Mouse (Mus musculus) embryonic facial prominence, embryonic 10.5 days (tissue): Measurements from ENCODE around the gene Ifi207. TPM values are rescaled to one million over a fixed set of nuclear protein-coding genes. Genes with fewer than 3 reads are reported as not detected.
"Not testable (repeated sequence)": the region's sequence is repeated elsewhere in the genome, so short reads cannot be mapped to it uniquely, and the experiment has no call there.

Experiments used
- DNase-seq: peaks from one replicate; pipeline ENCODE4 v3.0.0-alpha.2; 2017; ENCODE audit warnings: low spot score
- H3K27ac ChIP-seq: fragments of 300-500 bp; sonication (generic); replicated peaks from 2 replicates; pipeline ENCODE4 v1.5.1; 2016; ENCODE audit warnings: mild to moderate bottlenecking
- H3K27me3 ChIP-seq: fragments of 300-500 bp; sonication (generic); replicated peaks from 2 replicates; pipeline ENCODE4 v1.6.1; 2016; ENCODE audit warnings: low read depth, mild to moderate bottlenecking; ENCODE audit not compliant: poor library complexity, severe bottlenecking
- H3K36me3 ChIP-seq: fragments of 300-500 bp; sonication (generic); replicated peaks from 2 replicates; pipeline ENCODE4 v1.6.1; 2016; ENCODE audit warnings: mild to moderate bottlenecking, moderate library complexity
- H3K4me1 ChIP-seq: fragments of 300-500 bp; sonication (generic); 2 replicates; pipeline ENCODE4 v1.6.1; 2016
- H3K4me3 ChIP-seq: fragments of 300-500 bp; sonication (generic); 2 replicates; pipeline ENCODE4 v1.5.1; 2016; ENCODE audit warnings: mild to moderate bottlenecking, moderate library complexity
- H3K9me3 ChIP-seq: fragments of 300-500 bp; sonication (generic); 2 replicates; pipeline ENCODE4 v1.6.1; 2016; ENCODE audit warnings: mild to moderate bottlenecking
- WGBS: fragments of 180-500 bp; shearing (Covaris S2); methylation state at CpG from one replicate; pipeline ENCODE4 v1.1.7; 2016; 5-methylcytosine and 5-hydroxymethylcytosine counted together
- polyA plus RNA-seq: library from polyadenylated mRNA; unstranded; fragments of >200 nt; fragmentation: Nextera tagmentation; extraction: Ambion mirVana; gene quantifications from 2 replicates; pipeline ENCODE4 v1.2.1, GENCODE M21; 2016

The Ifi207 gene
- 0.06 and 0.21 TPM in 2 replicates for polyA plus RNA-seq

GRCm38 (mm10) chr1:173741656-173742055 lies at the start of gene Ifi207:
TSS of gene Ifi207 (minus strand) at chr1:173741747.
- DNase-seq, result no peak
- Histone ChIP-seq H3K27me3 (no peaks in the 10 kb centered on the region), H3K4me1 (no peaks in the 10 kb centered on the region), H3K4me3 (no peak within 1 kb of the TSS), H3K36me3 (no peaks in the 10 kb centered on the region), H3K9me3 (no peaks in the 10 kb centered on the region), H3K27ac (no peak within 1 kb of the TSS)
- 77% methylated on average over 4 of the region's 4 CpGs for WGBS

DNA sequence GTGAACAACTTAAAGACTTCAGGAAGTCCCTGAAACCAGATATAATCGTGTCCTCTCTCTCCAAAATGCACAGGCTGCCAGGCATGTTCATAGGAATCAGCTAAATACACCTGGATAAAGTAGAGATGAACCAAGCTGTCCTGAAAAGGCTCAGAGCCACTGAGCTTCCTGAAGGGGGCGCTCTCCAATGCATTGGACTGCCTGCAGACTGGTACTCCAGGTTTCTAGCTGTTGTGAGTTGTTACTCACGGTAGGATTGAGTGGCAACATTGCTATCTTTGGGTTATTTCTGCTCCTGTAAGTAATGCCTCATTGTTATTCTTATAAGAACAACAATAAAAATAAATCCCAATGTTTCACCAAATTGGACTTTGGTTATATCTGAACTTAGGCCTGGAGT lies 31.9 kb upstream of the Ifi207 start:
- WGBS, result 58% methylated on average over 3 of the region's 3 CpGs

DNA sequence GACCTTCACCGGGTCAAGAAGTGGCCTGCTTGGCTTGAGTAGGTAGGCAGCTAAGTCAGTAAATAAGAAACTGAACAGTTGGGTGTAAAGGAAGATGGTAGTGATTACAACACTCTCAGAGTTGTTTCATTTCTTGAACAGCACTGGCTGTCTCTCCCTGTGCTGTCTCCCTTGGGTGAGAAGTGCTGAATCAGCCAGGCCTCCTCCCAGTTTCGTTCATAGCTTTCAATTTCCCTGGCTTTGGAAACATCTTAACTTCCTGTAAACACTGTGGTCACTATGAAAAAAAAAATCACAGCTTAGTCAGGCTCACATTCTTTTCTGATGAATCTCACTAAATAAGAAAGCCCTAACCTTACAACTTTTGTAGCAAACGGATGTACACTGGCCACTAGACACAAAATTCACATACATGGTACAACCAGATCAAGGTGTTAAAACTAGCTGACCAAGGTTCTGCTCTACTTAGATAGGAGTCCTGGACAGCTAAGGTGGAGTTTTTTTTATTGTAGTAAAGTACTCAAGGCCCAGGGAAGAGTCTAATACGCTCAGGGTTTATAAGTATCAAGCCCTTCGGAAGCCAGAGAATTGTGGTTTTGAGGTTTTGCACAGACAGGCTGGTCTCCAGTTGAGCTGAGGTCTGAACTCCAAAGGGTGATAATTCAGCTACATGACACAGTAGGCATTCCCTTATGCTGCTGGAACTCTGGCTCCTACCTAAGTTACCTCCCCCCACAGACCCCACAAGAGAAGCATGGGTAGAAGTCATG lies 25.5 kb upstream of the Ifi207 start, which contains the start of gene Ifi204:
Ifi204 (minus strand) TSS at position 96 of the 770 bp plus-strand sequence.
- H3K4me3 ChIP-seq, H3K27me3 ChIP-seq, H3K27ac ChIP-seq, DNase-seq, H3K36me3 ChIP-seq, H3K9me3 ChIP-seq, H3K4me1 ChIP-seq: not testable (repeated sequence)
- 87% methylated on average over 5 of the region's 5 CpGs for WGBS

More for the DNA sequence above, 31.9 kb upstream of the Ifi207 start:
- H3K27me3 ChIP-seq, H3K4me1 ChIP-seq, H3K36me3 ChIP-seq, H3K27ac ChIP-seq, H3K9me3 ChIP-seq, H3K4me3 ChIP-seq, DNase-seq: not testable (repeated sequence)

GRCm38 (mm10) chr1:173760032-173760431 lies 18.5 kb upstream of the Ifi207 start:
- not testable (repeated sequence) for H3K9me3 ChIP-seq, DNase-seq, H3K4me1 ChIP-seq, H3K27ac ChIP-seq, H3K27me3 ChIP-seq, H3K4me3 ChIP-seq, H3K36me3 ChIP-seq
- 90% methylated on average over 5 of the region's 5 CpGs for WGBS

DNA sequence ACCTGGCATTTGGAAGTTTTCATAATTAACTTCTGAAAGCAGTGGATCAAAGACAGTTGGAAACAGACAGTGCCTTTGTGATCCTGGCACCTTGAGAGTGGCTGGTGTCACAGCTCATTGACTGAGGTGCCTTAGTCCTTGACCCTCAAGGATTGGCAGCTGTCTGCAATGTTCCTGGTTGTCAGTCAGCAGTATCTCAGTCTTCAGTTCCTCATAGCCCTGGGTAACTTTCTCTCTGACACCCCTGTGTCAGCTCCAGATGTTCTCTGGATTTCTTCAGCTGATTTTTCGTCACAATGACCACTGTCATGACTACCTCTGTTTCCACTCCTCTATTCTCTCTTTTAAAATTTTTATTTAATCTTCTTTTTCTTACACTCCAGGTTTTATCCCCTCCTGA lies 715 bp upstream of the Ifi207 start:
- H3K27me3 ChIP-seq, result no peaks in the 10 kb centered on the region
- no peaks in the 10 kb centered on the region for H3K9me3 ChIP-seq
- H3K4me1 ChIP-seq, result no peaks in the 10 kb centered on the region
- H3K4me3 ChIP-seq, result no peak overlapping the region
- 71% methylated on average over 1 of the region's 1 CpGs for WGBS
- H3K36me3 ChIP-seq, result no peaks in the 10 kb centered on the region
- DNase-seq, result no peak
- H3K27ac ChIP-seq, result no peak overlapping the region

DNA sequence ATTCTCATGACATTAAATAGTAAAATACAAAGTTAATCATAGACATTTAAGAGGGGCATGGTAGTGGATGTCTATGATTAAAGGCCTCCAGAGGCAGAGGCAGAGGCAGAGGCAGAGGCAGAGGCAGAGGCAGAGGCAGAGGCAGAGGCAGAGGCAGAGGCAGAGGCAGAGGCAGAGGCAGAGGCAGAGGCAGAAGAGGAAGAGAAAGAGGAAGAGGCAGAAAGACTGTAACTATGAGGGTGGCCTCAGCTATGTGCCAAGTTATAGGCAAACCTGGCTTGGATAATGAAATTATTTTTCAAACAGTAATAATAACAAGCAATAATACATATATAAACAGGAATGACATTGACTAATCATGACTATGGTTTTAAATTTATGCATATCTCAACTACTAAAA lies 1.0 kb downstream of the Ifi207 start:
- no peaks in the 10 kb centered on the region for H3K36me3 ChIP-seq
- no peak overlapping the region for H3K4me3 ChIP-seq
- H3K9me3 ChIP-seq, result no peaks in the 10 kb centered on the region
- H3K27me3 ChIP-seq, result no peaks in the 10 kb centered on the region
- no peak for DNase-seq
- H3K27ac ChIP-seq, result no peak overlapping the region
- H3K4me1 ChIP-seq, result no peaks in the 10 kb centered on the region

GRCm38 (mm10) chr1:173736986-173737385 lies 4.6 kb downstream of the Ifi207 start:
- Histone ChIP-seq H3K27me3 (no peaks in the 10 kb centered on the region), H3K27ac (no peak overlapping the region), H3K4me3 (no peak overlapping the region), H3K4me1 (no peaks in the 10 kb centered on the region), H3K36me3 (no peaks in the 10 kb centered on the region), H3K9me3 (no peaks in the 10 kb centered on the region)
- no peak for DNase-seq
- 68% methylated on average over 2 of the region's 2 CpGs for WGBS

DNA sequence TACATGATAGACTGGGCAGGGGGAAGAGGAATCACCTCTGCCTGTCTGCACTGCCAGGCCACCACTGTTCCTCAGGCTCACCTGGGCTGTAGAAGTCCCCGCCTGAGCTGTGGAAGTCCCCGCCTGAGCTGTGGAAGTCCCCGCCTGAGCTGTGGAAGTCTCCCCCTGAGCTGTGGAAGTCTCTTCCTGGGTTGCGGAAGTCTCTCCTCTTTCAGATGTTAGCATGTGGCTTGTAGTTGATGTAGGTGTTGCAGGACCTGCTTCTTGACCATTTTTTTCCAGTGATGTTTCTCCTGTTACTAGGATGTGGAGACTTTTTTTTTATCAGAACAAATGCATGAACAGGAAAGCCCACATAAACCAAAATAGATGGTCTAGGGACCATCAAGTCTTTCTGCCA lies 6.5 kb downstream of the Ifi207 start:
- not testable (repeated sequence) for H3K27ac ChIP-seq, H3K9me3 ChIP-seq, DNase-seq

DNA sequence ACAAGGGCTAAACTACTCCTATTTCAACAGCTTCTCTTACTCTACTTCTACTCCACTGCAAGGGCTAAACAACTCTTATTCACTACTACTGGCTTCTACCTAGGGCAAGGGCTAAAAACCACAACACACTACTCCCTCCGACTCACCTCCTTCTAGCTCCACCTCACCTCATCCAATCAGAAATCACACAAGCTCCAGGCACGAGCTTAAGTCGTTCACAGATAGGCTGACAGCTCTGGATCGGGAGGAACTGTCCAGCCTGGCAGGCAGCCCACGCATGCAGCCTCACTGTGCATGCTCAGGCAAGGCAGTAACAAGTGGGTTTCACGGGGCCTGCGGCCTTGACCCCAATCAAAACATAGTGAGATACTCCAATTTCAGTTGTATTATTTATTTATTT lies 8.3 kb downstream of the Ifi207 start:
- Histone ChIP-seq H3K9me3 (no peaks in the 10 kb centered on the region), H3K27me3 (no peaks in the 10 kb centered on the region), H3K4me1 (no peaks in the 10 kb centered on the region), H3K27ac (no peak overlapping the region), H3K4me3 (no peak overlapping the region), H3K36me3 (no peaks in the 10 kb centered on the region)
- WGBS, result 31% methylated on average over 7 of the region's 7 CpGs
- DNase-seq, result peak; percentile 23

More for the DNA sequence above, 6.5 kb downstream of the Ifi207 start:
- H3K4me1 ChIP-seq, H3K4me3 ChIP-seq, H3K36me3 ChIP-seq, H3K27me3 ChIP-seq: not testable (repeated sequence)
- 86% methylated on average over 4 of the region's 4 CpGs for WGBS

GRCm38 (mm10) chr1:173694270-173694669 lies 47.3 kb downstream of the Ifi207 start:
- Histone ChIP-seq H3K4me1 (no peaks in the 10 kb centered on the region), H3K36me3 (no peaks in the 10 kb centered on the region), H3K27ac (no peak overlapping the region), H3K9me3 (no peaks in the 10 kb centered on the region), H3K4me3 (no peak overlapping the region), H3K27me3 (no peaks in the 10 kb centered on the region)
- 92% methylated on average over 1 of the region's 1 CpGs for WGBS
- no peak for DNase-seq

DNA sequence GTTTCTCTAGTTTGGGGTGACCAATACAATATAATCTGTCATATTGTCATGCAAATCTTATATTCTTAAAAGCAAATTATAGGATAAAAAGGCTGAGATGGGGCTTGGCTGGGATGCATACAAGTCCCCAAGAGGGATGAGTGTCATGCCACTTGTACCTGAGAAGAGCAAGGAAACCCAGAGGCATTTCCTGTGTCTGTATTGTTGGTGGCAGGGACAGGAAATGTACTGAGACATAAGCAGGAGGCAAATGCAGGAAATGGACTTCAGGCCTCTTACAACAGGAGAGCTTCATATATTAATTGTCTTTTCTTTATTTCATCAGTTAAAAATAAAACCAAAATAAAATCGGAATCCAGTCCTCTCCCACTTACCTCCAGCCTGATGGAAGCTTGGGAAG lies 62.9 kb downstream of the Ifi207 start:
- not testable (repeated sequence) for DNase-seq, H3K27ac ChIP-seq, H3K4me1 ChIP-seq, H3K9me3 ChIP-seq, H3K27me3 ChIP-seq, H3K4me3 ChIP-seq, H3K36me3 ChIP-seq
- WGBS, result 85% methylated on average over 1 of the region's 1 CpGs

DNA sequence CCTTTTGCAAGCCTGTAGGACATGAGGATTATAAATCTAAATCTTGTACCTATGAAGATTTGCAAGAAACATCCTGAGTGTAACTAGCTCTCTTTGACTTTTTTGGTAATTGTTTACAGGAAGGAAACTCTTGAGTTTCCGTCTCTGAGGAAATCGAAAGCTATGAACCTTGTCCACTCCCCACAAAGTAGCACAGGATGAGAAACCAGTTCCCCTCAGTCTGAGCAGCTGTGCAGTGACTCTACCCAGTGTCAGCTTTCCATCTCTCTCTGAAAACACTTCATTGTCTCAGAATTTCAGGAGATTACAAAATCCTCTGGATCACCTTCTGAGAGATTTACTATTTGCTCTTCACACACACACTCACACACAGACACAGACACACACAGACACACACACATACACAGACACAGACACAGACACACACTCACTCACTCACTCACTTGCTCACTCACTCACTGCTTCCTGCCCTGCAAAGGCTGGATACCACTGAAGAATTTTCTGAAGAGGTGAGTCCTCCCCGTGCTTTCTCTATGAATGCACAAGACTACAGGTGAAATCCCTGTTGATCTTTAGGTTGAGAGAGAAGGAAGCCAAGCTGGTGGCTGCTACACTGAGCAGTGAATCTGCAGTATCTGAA lies 68.0 kb downstream of the Ifi207 start, which contains the start of gene Ifi208:
Ifi208 (plus strand) TSS at position 218 of the 640 bp plus-strand sequence.
- H3K4me3 ChIP-seq, DNase-seq: not testable (repeated sequence)
- 45% methylated on average over 3 of the region's 3 CpGs for WGBS

More for the DNA sequence above, 68.0 kb downstream of the Ifi207 start, which contains the start of gene Ifi208:
- not testable (repeated sequence) for H3K36me3 ChIP-seq, H3K27ac ChIP-seq, H3K9me3 ChIP-seq, H3K4me1 ChIP-seq, H3K27me3 ChIP-seq
